ENCODE assay signal across 21 mouse cellular contexts in the genomic region with DNA sequence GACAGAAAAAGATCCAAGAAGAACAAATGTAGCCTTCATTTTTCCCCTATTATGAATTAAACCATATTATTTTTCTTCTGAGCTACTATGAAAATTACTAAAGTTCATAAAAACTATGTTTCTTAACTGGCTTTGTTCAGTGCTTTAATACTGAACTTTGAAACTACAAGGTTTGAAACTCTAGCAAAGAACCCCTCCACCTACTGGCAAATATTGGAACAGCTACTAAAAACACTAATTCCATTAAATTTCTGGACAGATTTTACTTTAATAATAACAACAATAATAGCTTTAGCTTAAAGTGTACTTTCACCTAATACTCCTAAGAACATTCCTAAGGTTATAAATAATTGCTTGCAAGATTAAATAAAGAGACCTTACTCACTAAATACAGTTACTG. TPM values are rescaled to one million over a fixed set of nuclear protein-coding genes. Genes with fewer than 3 reads are reported as not detected.
DNase-seq lines count a peak whose midpoint lies in the region; ATAC-seq and TF ChIP-seq lines count a peak whose summit lies in the region.
"Had no signal": no experiment of that assay in that cellular context is flagged by ENCODE, and none has a peak within 500 bp of the region (broad histone marks: within the 10 kb centered on the region; RNA-seq: fewer than 3 reads in every experiment).

No protein-coding gene starts in this region.

- POLR2A ChIA-PET in Patski (lab: Charles Lee) = no interaction called here

- no peaks in the 10 kb centered on the region for H3K9me3 ChIP-seq in intestine, postnatal 0 days (ENCODE audit: control insufficient read depth)
- H3K9me3 ChIP-seq in intestine, embryonic 15.5 days = no peaks in the 10 kb centered on the region
- H3K9me3 ChIP-seq in lung, embryonic 14.5 days (ENCODE audit: low read depth, low read length) = no peaks in the 10 kb centered on the region
- H3K9me3 ChIP-seq: G1E; limb, embryonic 12.5 days; neural tube, embryonic 15.5 days had no signal

- H3K27me3 ChIP-seq in intestine, postnatal 0 days (replicated peaks; ENCODE audit: control insufficient read depth, insufficient read depth, low read length) = no peaks in the 10 kb centered on the region
- no peaks in the 10 kb centered on the region for H3K27me3 ChIP-seq in intestine, embryonic 15.5 days (replicated peaks)
- no peaks in the 10 kb centered on the region for H3K27me3 ChIP-seq in lung, embryonic 14.5 days (ENCODE audit: insufficient read depth, low read length)
- peaks cover 38% of the 10 kb centered on the region for H3K27me3 ChIP-seq in Patski
- H3K27me3 ChIP-seq: limb, embryonic 12.5 days; neural tube, embryonic 15.5 days had no signal

- no peaks in the 10 kb centered on the region for H3K4me1 ChIP-seq in intestine, postnatal 0 days (replicated peaks; ENCODE audit: control insufficient read depth, insufficient read depth, low read length)
- H3K4me1 ChIP-seq in intestine, embryonic 15.5 days (replicated peaks) = no peaks in the 10 kb centered on the region
- no peaks in the 10 kb centered on the region for H3K4me1 ChIP-seq in lung, embryonic 14.5 days (ENCODE audit: insufficient read depth)
- H3K4me1 ChIP-seq: limb, embryonic 12.5 days; neural tube, embryonic 15.5 days had no signal

- CTCF ChIA-PET in Patski (lab: Charles Lee) = interaction anchor here (0.8 to 1.5 kb wide), 6 partner anchors 9 to 255 kb away, joined by 3 to 5 read pairs (median 4); no protein-coding TSS in a partner anchor

- TF ChIP-seq CTCF in intestine, postnatal 0 days (IDR thresholded peaks at IDR 0.05; ENCODE audit: low read depth) = peak; percentile 61
- peak; percentile 54 for TF ChIP-seq CTCF in lung, embryonic 14.5 days (IDR thresholded peaks at IDR 0.05; ENCODE audit: low read depth)
- TF ChIP-seq CTCF in Patski (IDR thresholded peaks at IDR 0.05) = peak; percentile 37

- H3K27ac ChIP-seq in intestine, postnatal 0 days (ENCODE audit: low read depth, low read length) = no peak overlapping the region
- no peak overlapping the region for H3K27ac ChIP-seq in intestine, embryonic 15.5 days
- no peak overlapping the region for H3K27ac ChIP-seq in lung, embryonic 14.5 days (ENCODE audit: low read depth)
- H3K27ac ChIP-seq: hindbrain, embryonic 14.5 days; limb, embryonic 12.5 days; neural tube, embryonic 15.5 days had no signal

- no peak overlapping the region for H3K9ac ChIP-seq in intestine, postnatal 0 days (ENCODE audit: low read depth, low read length)
- no peak overlapping the region for H3K9ac ChIP-seq in intestine, embryonic 15.5 days
- H3K9ac ChIP-seq in lung, embryonic 14.5 days = no peak overlapping the region
- H3K9ac ChIP-seq: hindbrain, embryonic 14.5 days; limb, embryonic 12.5 days; neural tube, embryonic 15.5 days had no signal

- DNase-seq in CD4-positive, CD25-positive, alpha-beta regulatory T cell, adult 2 months (ENCODE audit: low read depth, low spot score) = peak; percentile 4
- peak; percentile 72 for DNase-seq in lung, embryonic 14.5 days
- DNase-seq in lung, postnatal 14 days = no peak
- no peak for DNase-seq in Patski (ENCODE audit: low read depth, low spot score)
- DNase-seq in urinary bladder, postnatal 14 days (ENCODE audit: low spot score) = no peak
- DNase-seq: kidney, postnatal 10 days; right cerebral cortex, adult 18-20 months had no signal

- H3K4me2 ChIP-seq in intestine, postnatal 0 days (replicated peaks; ENCODE audit: low read depth) = no peak overlapping the region
- H3K4me2 ChIP-seq in intestine, embryonic 15.5 days (replicated peaks) = no peak overlapping the region
- no peak overlapping the region for H3K4me2 ChIP-seq in lung, embryonic 14.5 days
- H3K4me2 ChIP-seq: hindbrain, embryonic 14.5 days; limb, embryonic 12.5 days; neural tube, embryonic 15.5 days had no signal

- H3K36me3 ChIP-seq in intestine, postnatal 0 days (ENCODE audit: control insufficient read depth, insufficient read depth) = no peaks in the 10 kb centered on the region
- no peaks in the 10 kb centered on the region for H3K36me3 ChIP-seq in intestine, embryonic 15.5 days
- H3K36me3 ChIP-seq in lung, embryonic 14.5 days (ENCODE audit: insufficient read depth) = peaks cover 6% of the 10 kb centered on the region; the same call in 1 of the 2 replicates
- H3K36me3 ChIP-seq: neural tube, embryonic 15.5 days had no signal

- no peak overlapping the region for H3K4me3 ChIP-seq in intestine, postnatal 0 days (ENCODE audit: low read depth, low read length)
- H3K4me3 ChIP-seq in intestine, embryonic 15.5 days (replicated peaks) = no peak overlapping the region
- H3K4me3 ChIP-seq in lung, embryonic 14.5 days (ENCODE audit: low read depth, low read length) = no peak overlapping the region
- H3K4me3 ChIP-seq: erythroblast, embryonic 14.5 days; limb, embryonic 12.5 days; neural tube, embryonic 15.5 days had no signal

- in situ Hi-C loops in Patski (cut with MboI; ENCODE audit: low pct_unique_long_range_greater_than_20kb) = no loop called here

- no peak for ATAC-seq in CD4-positive, CD25-positive, alpha-beta regulatory T cell, adult 4 months
- ATAC-seq in intestine, postnatal 0 days = no peak
- ATAC-seq in intestine, embryonic 15.5 days = no peak
- ATAC-seq in lung, embryonic 14.5 days (ENCODE audit: insufficient read depth) = no peak
- no peak for ATAC-seq in Patski
- ATAC-seq: activated CD4-positive, CD25-positive, alpha-beta regulatory T cell, adult 4 months had no signal

RNA-seq across cellular contexts. Expression of gene Fam122b, which starts 14.4 kb away (rescaled TPM):
- polyA plus RNA-seq in CD4-positive, CD25-positive, alpha-beta regulatory T cell, adult 4 months (2017; shearing (Covaris generic)) = 1 to 10 TPM; 3.4 to 4.8 TPM
- polyA plus RNA-seq in intestine, postnatal 0 days (2015; fragmentation: Nextera tagmentation; extraction: Ambion mirVana) = 3.5 and 4.2 TPM in 2 replicates
- polyA plus RNA-seq in intestine, embryonic 15.5 days (2015; fragmentation: Nextera tagmentation; extraction: Ambion mirVana) = 7.8 and 9.3 TPM in 2 replicates
- 15.9 and 16.1 TPM in 2 replicates for polyA plus RNA-seq in lung, embryonic 14.5 days (2014; fragmentation: Nextera tagmentation; extraction: Ambion mirVana)
- polyA plus RNA-seq in Patski (2021) = 4.1 TPM

RNA-seq across cellular contexts. Expression of gene Plac1, which starts 15.3 kb away (rescaled TPM):
- polyA plus RNA-seq in CD4-positive, CD25-positive, alpha-beta regulatory T cell, adult 4 months (2017; shearing (Covaris generic)) = not detected
- polyA plus RNA-seq in intestine, postnatal 0 days (2015; fragmentation: Nextera tagmentation; extraction: Ambion mirVana) = 0.54 and 0.93 TPM in 2 replicates
- 4.0 and 4.6 TPM in 2 replicates for polyA plus RNA-seq in intestine, embryonic 15.5 days (2015; fragmentation: Nextera tagmentation; extraction: Ambion mirVana)
- 9.4 and 9.7 TPM in 2 replicates for polyA plus RNA-seq in lung, embryonic 14.5 days (2014; fragmentation: Nextera tagmentation; extraction: Ambion mirVana)
- polyA plus RNA-seq in Patski (2021) = 0.12 TPM
- polyA plus RNA-seq: activated CD4-positive, CD25-positive, alpha-beta regulatory T cell, adult 4 months; erythroblast, embryonic 14.5 days; G1E; spleen, adult 2 months; urinary bladder, adult 2 months had no signal

RNA-seq across cellular contexts. Expression of gene Fam122c, which starts 18.0 kb away (rescaled TPM):
- not detected for polyA plus RNA-seq in CD4-positive, CD25-positive, alpha-beta regulatory T cell, adult 4 months (2017; shearing (Covaris generic))
- polyA plus RNA-seq in intestine, postnatal 0 days (2015; fragmentation: Nextera tagmentation; extraction: Ambion mirVana) = not detected in 2 replicates
- not detected in 2 replicates for polyA plus RNA-seq in intestine, embryonic 15.5 days (2015; fragmentation: Nextera tagmentation; extraction: Ambion mirVana)
- polyA plus RNA-seq in lung, embryonic 14.5 days (2014; fragmentation: Nextera tagmentation; extraction: Ambion mirVana) = not detected in 2 replicates
- polyA plus RNA-seq in Patski (2021) = not detected
- polyA plus RNA-seq: activated CD4-positive, CD25-positive, alpha-beta regulatory T cell, adult 4 months; erythroblast, embryonic 14.5 days; frontal cortex, adult 2 months; G1E; gonadal fat pad, adult 2 months; heart, embryonic 16.5 days; hindbrain, embryonic 14.5 days; limb, embryonic 12.5 days; neural tube, embryonic 15.5 days; spleen, adult 2 months; urinary bladder, adult 2 months had no signal

Comparison
In these comparisons a context has a peak if more than half of its experiments do, and no peak if none do; other contexts are left out.
1. DNase-seq: peak in CD4-positive, CD25-positive, alpha-beta regulatory T cell, adult 2 months (single experiment) and lung, embryonic 14.5 days (single experiment); none in lung, postnatal 14 days (single experiment), Patski (single experiment) and urinary bladder, postnatal 14 days (single experiment).
2. Peak in every context shown above with its lines, with median percentiles within 50 percentile points of each other: CTCF ChIP-seq.